Mouse (Mus musculus) lung, postnatal 0 days (tissue): ENCODE data around the gene Mettl7a2. TPM values are rescaled to one million over a fixed set of nuclear protein-coding genes. Genes with fewer than 3 reads are reported as not detected.

ENCODE experiments used
- ATAC-seq: fragments of 200-750 bp; cut with Nextera tagmentation; 2 replicates; pipeline ENCODE4 v1.8.0; 2017; ENCODE audit warnings: moderate library complexity
- DNase-seq: peaks from one replicate; pipeline ENCODE4 v3.0.0-alpha.2; 2016; ENCODE audit warnings: low spot score
- H3K27ac ChIP-seq: fragments of 300-500 bp; sonication (generic); 2 replicates; pipeline ENCODE4 v1.5.1; 2014; ENCODE audit warnings: antibody characterized with exemption, mild to moderate bottlenecking, low read length, mixed read lengths
- H3K27me3 ChIP-seq: fragments of 300-500 bp; sonication (generic); replicated peaks from 2 replicates; pipeline ENCODE4 v1.6.1; 2014; ENCODE audit warnings: low read length, mixed read lengths; ENCODE audit not compliant: insufficient read depth
- H3K36me3 ChIP-seq: fragments of 300-500 bp; sonication (generic); 2 replicates; pipeline ENCODE4 v1.6.1; 2014; ENCODE audit warnings: low read length, mixed read lengths; ENCODE audit not compliant: insufficient read depth
- H3K4me1 ChIP-seq: fragments of 300-500 bp; sonication (generic); 2 replicates; pipeline ENCODE4 v1.6.1; 2014; ENCODE audit warnings: antibody characterized with exemption, low read depth, low read length, mixed read lengths; ENCODE audit not compliant: insufficient read depth
- H3K4me2 ChIP-seq: fragments of 300-500 bp; sonication (generic); replicated peaks from 2 replicates; pipeline ENCODE4 v1.6.1; 2014; ENCODE audit warnings: low read depth, mild to moderate bottlenecking, low read length, moderate library complexity, mixed read lengths
- H3K4me3 ChIP-seq: fragments of 300-500 bp; sonication (generic); 2 replicates; pipeline ENCODE4 v1.5.1; 2014; ENCODE audit warnings: low read depth, low read length
- H3K9ac ChIP-seq: fragments of 300-500 bp; sonication (generic); replicated peaks from 2 replicates; pipeline ENCODE4 v1.6.1; 2014; ENCODE audit warnings: low read depth, mild to moderate bottlenecking
- H3K9me3 ChIP-seq: fragments of 300-500 bp; sonication (generic); 2 replicates; pipeline ENCODE4 v1.6.1; 2016; ENCODE audit warnings: low read length, mixed read lengths
- CTCF ChIP-seq: IDR thresholded peaks from 2 replicates; pipeline ENCODE4 v1.5.1; 2016; ENCODE audit warnings: antibody characterized with exemption, mild to moderate bottlenecking
- EP300 ChIP-seq: IDR thresholded peaks from 2 replicates; pipeline ENCODE4 v1.6.1; 2016; ENCODE audit warnings: antibody characterized with exemption, mild to moderate bottlenecking, control low read depth
- WGBS: fragments of 180-500 bp; shearing (Covaris S2); extraction: QIAGEN DNeasy Blood & Tissue Kit; methylation state at CpG from one replicate; pipeline ENCODE4 v1.1.7; 2014; 5-methylcytosine and 5-hydroxymethylcytosine counted together
- polyA plus RNA-seq: library from polyadenylated mRNA; unstranded; fragments of >200 nt; fragmentation: Nextera tagmentation; extraction: Ambion mirVana; gene quantifications from 2 replicates; pipeline ENCODE4 v1.2.1, GENCODE M21; 2015

Mettl7a2 gene
- polyA plus RNA-seq, 1 experiment from 2014 or later: 0.11 TPM

DNA sequence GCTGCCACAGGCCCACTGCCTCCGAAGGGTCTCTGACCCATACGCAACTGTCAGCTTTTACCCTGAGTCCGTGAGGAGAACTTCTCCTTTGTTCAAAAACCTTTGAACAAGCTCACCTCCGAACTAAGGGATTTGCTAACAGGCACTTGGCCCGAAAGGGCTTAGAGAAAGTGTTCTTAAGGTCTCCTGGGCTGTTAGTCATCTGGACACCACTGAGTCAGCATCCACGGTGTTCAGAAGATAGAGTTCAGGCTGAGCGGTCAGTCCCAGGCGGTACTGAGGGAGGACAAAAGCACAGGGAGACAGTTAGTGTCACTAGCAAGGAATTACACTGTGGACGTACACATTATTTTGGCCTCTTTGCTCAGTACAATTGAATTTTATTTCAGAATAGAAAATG lies 35.9 kb downstream of the Mettl7a2 start:
- Histone ChIP-seq H3K36me3 (no peaks in the 10 kb centered on the region), H3K4me1 (no peaks in the 10 kb centered on the region), H3K27ac (peak overlapping the region; percentile 81), H3K9me3 (no peaks in the 10 kb centered on the region), H3K4me3 (no peak overlapping the region), H3K4me2 (no peak overlapping the region), H3K27me3 (no peaks in the 10 kb centered on the region), H3K9ac (no peak overlapping the region)
- WGBS: 53% methylated on average over 9 of the region's 9 CpGs
- ATAC-seq: 0 out of 2 replicates have a peak, but pooled peaks have one; percentile 12
- no peak for TF ChIP-seq CTCF
- no peak for TF ChIP-seq EP300
- peak; percentile 55 for DNase-seq

DNA sequence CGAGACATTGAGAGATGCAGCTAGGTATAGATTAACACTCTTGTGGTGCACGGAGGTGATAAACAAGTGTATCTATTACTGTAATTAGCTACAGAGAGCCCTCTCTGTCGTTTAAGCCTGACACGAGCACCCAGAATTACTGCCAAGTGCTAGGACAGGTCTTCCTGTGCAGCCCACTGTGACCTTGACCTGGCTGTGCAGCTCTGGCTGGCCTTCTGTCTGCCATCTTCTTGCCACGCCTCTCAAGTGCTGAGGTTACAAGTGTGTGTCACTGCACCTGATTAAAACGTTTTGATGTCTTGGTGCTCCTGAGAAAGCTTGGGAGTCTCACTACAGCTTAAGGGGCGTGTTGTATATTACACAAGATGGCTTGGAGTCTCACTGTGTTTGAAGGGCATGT lies 38.1 kb downstream of the Mettl7a2 start:
- 61% methylated on average over 7 of the region's 7 CpGs for WGBS
- Histone ChIP-seq H3K4me3 (no peak overlapping the region), H3K9ac (no peak overlapping the region), H3K4me1 (no peaks in the 10 kb centered on the region), H3K27ac (no peak overlapping the region), H3K36me3 (peaks cover 14% of the 10 kb centered on the region; the same call in 1 of the 2 replicates), H3K27me3 (no peaks in the 10 kb centered on the region), H3K4me2 (no peak overlapping the region), H3K9me3 (no peaks in the 10 kb centered on the region)
- no peak for DNase-seq
- no peak for TF ChIP-seq CTCF
- TF ChIP-seq EP300: no peak
- ATAC-seq: no peak

DNA sequence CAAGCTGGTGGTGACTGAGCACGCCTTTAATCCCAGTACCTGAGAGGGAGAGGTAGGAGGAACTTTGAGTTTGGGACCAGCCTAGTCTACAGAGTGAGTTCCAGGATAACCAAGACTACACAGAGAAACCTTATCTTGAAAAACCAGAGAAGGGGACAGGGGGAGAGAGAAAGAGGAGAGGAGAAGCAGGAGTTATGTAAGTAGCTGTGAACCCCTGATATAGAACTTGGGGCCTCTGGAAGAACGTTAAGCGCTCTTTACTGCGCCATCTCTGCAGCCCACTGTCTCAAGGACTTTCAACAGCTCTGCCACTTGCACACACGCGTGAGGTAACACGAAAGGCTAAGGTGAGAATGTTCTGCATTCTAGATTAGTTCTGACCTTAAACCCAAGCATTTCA lies 38.6 kb downstream of the Mettl7a2 start:
- Histone ChIP-seq H3K36me3 (peaks cover 18% of the 10 kb centered on the region), H3K4me2 (no peak overlapping the region), H3K4me3 (no peak overlapping the region), H3K9me3 (no peaks in the 10 kb centered on the region), H3K9ac (no peak overlapping the region), H3K27me3 (no peaks in the 10 kb centered on the region), H3K4me1 (no peaks in the 10 kb centered on the region), H3K27ac (no peak overlapping the region)
- DNase-seq: no peak
- TF ChIP-seq EP300: no peak
- TF ChIP-seq CTCF: no peak
- ATAC-seq: no peak
- 60% methylated on average over 7 of the region's 7 CpGs for WGBS

DNA sequence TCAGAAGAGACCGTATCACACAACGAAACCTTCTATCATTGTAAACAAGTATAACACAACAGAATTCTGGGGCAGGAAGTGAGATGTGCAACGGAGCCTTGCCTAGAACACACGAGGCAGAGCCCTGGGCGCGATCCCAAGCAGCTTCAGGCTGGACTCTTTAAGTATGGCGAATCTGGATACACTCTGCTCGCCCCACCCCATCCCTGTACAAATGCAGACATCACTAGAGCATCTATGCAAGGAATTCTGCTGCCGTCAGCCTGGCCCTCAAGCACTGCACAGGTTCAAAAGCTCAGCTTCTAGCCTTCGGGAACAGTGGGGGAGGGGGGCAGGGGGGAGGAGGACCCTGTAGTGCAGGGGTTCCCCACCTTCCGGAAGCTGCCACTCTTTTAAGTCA lies 40.0 kb downstream of the Mettl7a2 start:
- 80% methylated on average over 11 of the region's 11 CpGs for WGBS
- H3K9ac ChIP-seq: no peak overlapping the region
- no peaks in the 10 kb centered on the region for H3K9me3 ChIP-seq
- H3K4me1 ChIP-seq: no peaks in the 10 kb centered on the region
- H3K4me3 ChIP-seq: no peak overlapping the region
- no peak for DNase-seq
- H3K4me2 ChIP-seq: no peak overlapping the region
- no peak overlapping the region for H3K27ac ChIP-seq
- no peak for ATAC-seq
- peaks cover 26% of the 10 kb centered on the region for H3K36me3 ChIP-seq
- H3K27me3 ChIP-seq: no peaks in the 10 kb centered on the region
- TF ChIP-seq CTCF: no peak
- TF ChIP-seq EP300: no peak

DNA sequence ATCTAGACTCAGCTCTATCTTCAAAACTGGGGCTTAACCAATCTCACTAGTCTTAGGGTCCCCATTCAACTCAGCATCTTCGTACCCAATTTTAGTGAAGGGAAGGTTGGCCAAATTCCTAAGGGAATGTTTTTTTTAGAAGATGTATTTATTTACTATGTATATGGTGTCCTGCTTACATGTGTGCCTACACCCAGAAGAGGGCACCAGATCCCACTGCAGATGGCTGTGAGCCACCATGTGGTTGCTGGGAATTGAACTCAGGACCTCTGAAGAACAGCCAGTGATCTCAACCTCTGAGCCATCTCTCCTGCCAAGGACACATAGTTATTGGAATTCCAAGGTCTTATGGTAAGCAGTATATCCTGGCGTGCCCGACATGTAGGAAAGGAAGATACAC lies 42.6 kb downstream of the Mettl7a2 start:
- Histone ChIP-seq H3K9me3 (no peaks in the 10 kb centered on the region), H3K4me1 (no peaks in the 10 kb centered on the region), H3K27me3 (no peaks in the 10 kb centered on the region), H3K4me3 (no peak overlapping the region), H3K9ac (no peak overlapping the region), H3K27ac (no peak overlapping the region), H3K36me3 (peaks cover 41% of the 10 kb centered on the region), H3K4me2 (no peak overlapping the region)
- WGBS: 98% methylated on average over 3 of the region's 3 CpGs
- no peak for TF ChIP-seq EP300
- TF ChIP-seq CTCF: peak; percentile 22; the same call in 1 of the 2 replicates
- no peak for DNase-seq
- ATAC-seq: no peak

DNA sequence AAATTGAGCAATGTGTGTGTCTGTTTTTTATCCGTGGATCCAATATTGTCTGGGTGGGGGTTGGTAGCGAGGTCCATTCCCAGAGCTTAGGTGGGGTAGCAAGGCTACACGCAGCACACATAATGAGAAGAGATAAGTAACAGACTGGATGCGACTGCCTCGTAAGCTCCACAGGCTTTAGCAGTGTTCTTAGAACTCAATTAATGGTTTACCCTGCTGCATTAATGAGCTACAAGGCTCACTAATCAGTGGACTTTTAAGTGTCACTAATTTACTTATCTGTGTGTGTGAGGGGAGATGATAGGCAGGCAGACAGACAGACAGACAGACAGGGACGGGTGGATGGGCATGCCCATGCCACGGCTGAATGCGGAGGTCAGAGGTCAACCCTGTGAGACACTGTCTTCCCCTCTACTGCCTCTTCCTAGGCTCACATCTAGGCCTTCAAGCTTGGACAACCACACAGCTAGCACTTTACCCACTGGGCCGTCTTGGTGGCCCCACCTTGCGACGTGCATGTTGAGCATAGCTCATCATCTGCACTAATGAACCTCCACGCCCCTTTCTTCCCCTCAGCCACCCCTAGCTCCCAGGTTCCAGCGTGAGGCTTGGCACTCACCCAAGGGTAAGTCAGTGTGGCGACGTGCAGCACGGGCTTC lies 47.7 kb downstream of the Mettl7a2 start:
- H3K9ac ChIP-seq: no peak overlapping the region
- no peak for DNase-seq
- no peaks in the 10 kb centered on the region for H3K27me3 ChIP-seq
- H3K27ac ChIP-seq: no peak overlapping the region
- H3K36me3 ChIP-seq: peaks cover 42% of the 10 kb centered on the region
- H3K9me3 ChIP-seq: no peaks in the 10 kb centered on the region
- no peak overlapping the region for H3K4me2 ChIP-seq
- TF ChIP-seq CTCF: no peak
- TF ChIP-seq EP300: no peak
- no peak overlapping the region for H3K4me3 ChIP-seq
- H3K4me1 ChIP-seq: no peaks in the 10 kb centered on the region
- no peak for ATAC-seq
- WGBS: 88% methylated on average over 16 of the region's 16 CpGs

DNA sequence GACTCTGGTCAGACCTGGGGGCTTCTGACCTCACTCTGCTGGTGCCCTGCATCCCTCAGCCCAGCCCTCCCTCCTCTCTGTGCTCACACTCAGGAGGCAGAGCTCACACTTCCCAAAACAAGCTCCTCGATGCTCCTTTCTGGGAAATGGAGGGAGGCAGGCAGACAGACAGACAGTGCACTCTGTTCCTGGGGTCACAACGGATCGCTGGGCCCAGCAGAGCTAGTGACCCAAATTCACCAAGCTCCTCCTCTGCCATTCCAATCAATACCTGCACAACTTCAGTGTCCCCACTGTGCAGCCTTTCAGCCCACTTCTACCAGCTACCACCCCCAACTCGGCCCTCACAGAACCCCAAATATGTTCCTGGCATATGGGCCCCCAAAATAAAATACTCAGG lies 48.8 kb downstream of the Mettl7a2 start:
- Histone ChIP-seq H3K9ac (no peak overlapping the region), H3K27me3 (no peaks in the 10 kb centered on the region), H3K4me3 (no peak overlapping the region), H3K27ac (no peak overlapping the region), H3K36me3 (peaks cover 38% of the 10 kb centered on the region; the same call in 1 of the 2 replicates), H3K4me1 (no peaks in the 10 kb centered on the region), H3K9me3 (no peaks in the 10 kb centered on the region), H3K4me2 (no peak overlapping the region)
- no peak for ATAC-seq
- TF ChIP-seq CTCF: no peak
- no peak for TF ChIP-seq EP300
- 90% methylated on average over 4 of the region's 4 CpGs for WGBS
- DNase-seq: no peak
